Mouse (Mus musculus) adrenal gland, adult 2 months (tissue): Measurements from ENCODE around the gene Hint1. TPM values are rescaled to one million over a fixed set of nuclear protein-coding genes. Genes with fewer than 3 reads are reported as not detected.
A peak's percentile ranks its signal among the peaks of the same experiment; 100 is the strongest.

Experiments used
- DNase-seq: peaks from one replicate; pipeline ENCODE4 v3.0.0; 2021
- polyA plus RNA-seq: library from polyadenylated mRNA; depleted of rRNA; stranded (reverse); fragments of >200 nt; gene quantifications from 2 replicates; pipeline ENCODE4 v1.2.3, GENCODE M21; 2012
- total RNA-seq, 2 experiments: library from RNA; stranded (reverse); gene quantifications; 2 replicates each; pipeline ENCODE4 v1.2.3; 2021

Gene Hint1
- total and polyA plus RNA-seq, 3 experiments, result 339 to 630 (median 391) TPM

GRCm38 (mm10) chr11:54861471-54862420, 4.4 kb upstream of the Hint1 start:
- no peak for DNase-seq

GRCm38 (mm10) chr11:54862621-54863520, 3.3 kb upstream of the Hint1 start:
- DNase-seq, result peak; percentile 48

- no peak for DNase-seq
Observed at GRCm38 (mm10) chr11:54865330-54866085, 675 bp upstream of the Hint1 start.

- no peak for DNase-seq
Observed at GRCm38 (mm10) chr11:54867049-54867385, 834 bp downstream of the Hint1 start.

GRCm38 (mm10) chr11:54867903-54868434, 1.8 kb downstream of the Hint1 start:
- peak; percentile 14 for DNase-seq

- no peak for DNase-seq
Observed at GRCm38 (mm10) chr11:54868445-54868844, 2.3 kb downstream of the Hint1 start.

GRCm38 (mm10) chr11:54869318-54869717, 3.1 kb downstream of the Hint1 start:
- DNase-seq, result no peak

GRCm38 (mm10) chr11:54871831-54872537, 5.8 kb downstream of the Hint1 start:
- peak; percentile 71 for DNase-seq

GRCm38 (mm10) chr11:54876031-54876430, 9.8 kb downstream of the Hint1 start:
- no peak for DNase-seq

- no peak for DNase-seq
Observed at GRCm38 (mm10) chr11:54878893-54879292, 12.7 kb downstream of the Hint1 start.

GRCm38 (mm10) chr11:54879434-54879833, 13.3 kb downstream of the Hint1 start:
- DNase-seq, result peak; percentile 61

- DNase-seq, result no peak
Observed at GRCm38 (mm10) chr11:54879922-54880321, 13.7 kb downstream of the Hint1 start.

GRCm38 (mm10) chr11:54881051-54881474, 14.9 kb downstream of the Hint1 start:
- peak; percentile 71 for DNase-seq

- DNase-seq, result peak; percentile 81
Observed at GRCm38 (mm10) chr11:54882671-54883070, 16.5 kb downstream of the Hint1 start.

GRCm38 (mm10) chr11:54884197-54884828, 18.1 kb downstream of the Hint1 start:
- DNase-seq, result no peak

- peak; percentile 80 for DNase-seq
Observed at GRCm38 (mm10) chr11:54884937-54885336, 18.8 kb downstream of the Hint1 start.

- peak; percentile 57 for DNase-seq
Observed at GRCm38 (mm10) chr11:54885406-54885805, 19.2 kb downstream of the Hint1 start.

GRCm38 (mm10) chr11:54887927-54888326, 21.7 kb downstream of the Hint1 start:
- no peak for DNase-seq

- DNase-seq, result no peak
Observed at GRCm38 (mm10) chr11:54891341-54891740, 25.2 kb downstream of the Hint1 start.

GRCm38 (mm10) chr11:54892091-54892490, 25.9 kb downstream of the Hint1 start:
- DNase-seq, result no peak
